Mouse (Mus musculus) activated CD4-positive, CD25-positive, alpha-beta regulatory T cell, adult 9 weeks (primary cell): ENCODE data around the gene Akap5. TPM values are rescaled to one million over a fixed set of nuclear protein-coding genes. Genes with fewer than 3 reads are reported as not detected.

Experiments
- polyA plus RNA-seq: library from polyadenylated mRNA; unstranded; fragments of 100-300 nt; shearing (Covaris generic); gene quantifications from one replicate; pipeline ENCODE4 v1.2.1, GENCODE M21; 2017

Gene Akap5
- 1.6 TPM for polyA plus RNA-seq

DNA sequence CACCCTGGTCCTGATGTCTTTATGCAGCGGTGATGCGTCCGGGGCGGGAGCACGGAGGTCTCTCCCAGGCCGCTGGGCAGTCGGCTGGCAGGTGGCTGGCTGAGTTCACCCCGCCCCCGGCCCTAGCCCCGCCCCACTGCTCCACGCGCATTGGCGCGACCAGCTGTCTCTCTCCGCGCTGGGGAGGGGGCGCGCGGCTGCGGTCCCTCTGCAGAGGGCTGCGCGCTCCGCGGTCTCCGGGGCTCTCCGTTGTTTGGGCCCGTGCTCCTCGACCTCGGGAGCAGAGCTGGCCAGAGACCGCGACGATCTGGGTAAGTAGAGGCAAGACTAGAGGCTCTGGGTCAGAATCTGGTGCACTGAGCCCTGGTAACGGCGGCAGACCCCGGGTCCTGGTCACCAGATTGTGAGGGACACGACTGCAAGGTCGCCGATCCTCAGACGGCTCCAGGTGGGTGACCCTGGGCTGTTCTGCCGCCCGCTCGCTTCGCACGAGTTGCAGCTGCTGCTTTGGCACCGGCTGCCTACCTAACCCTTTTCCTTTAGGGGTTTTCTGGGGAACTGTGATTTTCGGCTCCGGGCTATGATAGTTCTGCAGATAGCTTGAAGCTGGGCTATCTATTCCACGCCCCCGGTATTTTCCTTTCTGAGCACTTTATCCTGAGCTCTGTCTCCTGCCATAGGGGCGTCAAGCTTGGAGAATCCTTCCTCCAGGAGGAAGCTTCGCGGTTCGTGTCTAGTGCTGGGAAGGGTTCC is at the start of gene Akap5:
Akap5 (plus strand) TSS at position 213 of the 753 bp plus-strand sequence.

DNA sequence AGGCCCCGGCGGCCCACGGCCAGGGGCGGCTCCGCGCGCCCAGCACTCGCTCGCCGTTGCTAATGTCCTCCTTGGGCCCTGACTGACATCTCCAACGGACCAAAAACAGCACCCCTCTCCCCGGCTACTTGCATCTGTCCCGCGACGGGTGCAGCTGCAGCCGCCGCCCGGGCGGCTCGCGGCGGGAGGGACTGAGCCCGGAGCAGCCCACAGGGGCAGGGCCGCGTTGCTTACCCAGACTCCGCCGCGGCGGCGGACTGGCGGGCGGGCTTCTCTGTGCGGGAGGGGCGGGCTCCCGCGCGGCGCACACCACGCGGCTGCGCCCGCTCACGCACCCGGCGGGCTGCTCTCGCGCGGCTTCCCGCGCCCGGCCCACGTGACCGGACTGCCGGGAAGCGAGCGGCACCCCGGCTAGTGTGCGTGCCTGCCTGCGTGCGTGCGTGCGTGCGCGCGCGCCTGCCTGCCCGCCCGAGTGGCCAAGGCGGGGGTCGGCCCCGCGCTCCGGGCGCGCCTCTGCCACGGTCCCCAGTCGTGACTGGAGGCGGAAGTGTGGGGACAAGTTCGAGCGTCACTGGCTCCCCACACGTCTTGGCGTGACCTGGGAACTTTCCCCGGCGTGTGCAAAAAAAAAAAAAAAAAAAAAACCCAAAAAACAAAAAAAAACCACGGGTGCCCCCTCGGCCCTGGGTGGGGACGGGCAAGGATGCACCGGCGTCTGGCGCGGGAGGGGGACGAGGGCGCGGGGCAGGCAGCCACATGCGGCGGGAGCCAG is 44.7 kb downstream of the Akap5 start, which contains the start of gene Zbtb25:
Zbtb25 (minus strand) TSS at position 397 of the 772 bp plus-strand sequence.

DNA sequence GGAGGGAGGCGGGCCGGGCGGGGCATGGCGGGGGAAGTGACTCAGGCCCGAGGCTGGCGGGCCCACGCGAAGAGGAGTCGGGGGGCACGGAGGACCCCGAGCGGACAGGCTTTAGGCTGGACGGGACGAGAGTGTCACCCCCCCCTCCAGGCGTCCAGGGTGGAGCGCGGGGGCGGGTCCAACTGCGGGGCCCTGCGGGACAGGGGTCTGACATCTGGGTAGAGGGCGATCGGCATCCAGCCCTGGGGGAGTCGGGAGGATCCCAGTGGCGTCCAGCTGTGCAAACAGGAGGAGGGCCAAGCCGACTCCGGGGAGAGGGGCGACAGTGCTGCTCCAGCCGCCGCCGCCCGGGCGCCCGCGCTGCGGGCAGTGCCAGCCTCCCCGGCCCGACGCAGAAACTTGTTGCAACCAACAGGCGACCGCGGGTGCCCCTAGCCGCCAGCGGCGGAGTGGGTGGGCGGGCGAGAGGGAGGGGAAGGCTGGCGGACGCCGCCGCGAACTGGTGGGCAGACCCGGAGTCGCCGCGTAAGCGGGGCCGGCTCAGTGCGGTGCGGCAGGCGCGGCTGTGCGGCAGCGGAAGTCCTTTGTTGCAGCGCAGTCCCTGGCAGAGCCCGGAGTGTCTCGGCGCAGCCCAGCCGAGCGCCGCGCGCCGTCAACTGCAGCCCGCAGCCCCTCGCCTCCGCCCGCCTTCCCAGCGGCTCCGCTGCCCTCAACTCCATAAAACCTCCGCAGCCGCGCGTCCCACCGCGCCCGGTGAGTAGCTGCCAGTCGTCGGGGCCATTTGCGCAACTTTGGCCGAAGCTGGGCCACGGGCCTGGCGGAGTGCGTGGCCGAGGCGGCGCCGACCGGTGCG is 45.5 kb downstream of the Akap5 start, which contains the start of gene Zbtb1:
Zbtb1 (plus strand) TSS at position 289 of the 853 bp plus-strand sequence.

Other genes with a start within 250 kb of the Akap5 start
- not detected for gene Esr2, start 147.6 kb upstream of the Akap5 start, polyA plus RNA-seq
- not detected for gene Tex21, start 78.1 kb upstream of the Akap5 start, polyA plus RNA-seq
- gene Mthfd1, start 69.6 kb upstream of the Akap5 start, polyA plus RNA-seq = 51.1 TPM
- gene Zbtb25, start 44.7 kb downstream of the Akap5 start, polyA plus RNA-seq = 11.8 TPM
- gene Zbtb1, start 45.4 kb downstream of the Akap5 start, polyA plus RNA-seq = 19.3 TPM
- gene Hspa2, start 79.3 kb downstream of the Akap5 start, polyA plus RNA-seq = 3.3 TPM
- gene Ppp1r36, start 92.6 kb downstream of the Akap5 start, polyA plus RNA-seq = not detected
- gene Plekhg3, start 206.0 kb downstream of the Akap5 start, polyA plus RNA-seq = 2.4 TPM